Mouse (Mus musculus) liver, adult 10 weeks (tissue): ENCODE results near the gene Sync. TPM values are rescaled to one million over a fixed set of nuclear protein-coding genes. Genes with fewer than 3 reads are reported as not detected.

ENCODE experiments used
- polyA plus RNA-seq: library from polyadenylated mRNA; stranded (reverse); fragments of 350-450 nt; fragmentation: Illumina TruSeq; extraction: RNeasy Lipid Tissue Mini Kit (QIAGEN cat#74804); gene quantifications from one replicate; pipeline ENCODE4 v1.2.3, GENCODE M21; 2014; ENCODE audit warnings: low read depth, low replicate concordance

Gene Sync
- polyA plus RNA-seq, result not detected

DNA sequence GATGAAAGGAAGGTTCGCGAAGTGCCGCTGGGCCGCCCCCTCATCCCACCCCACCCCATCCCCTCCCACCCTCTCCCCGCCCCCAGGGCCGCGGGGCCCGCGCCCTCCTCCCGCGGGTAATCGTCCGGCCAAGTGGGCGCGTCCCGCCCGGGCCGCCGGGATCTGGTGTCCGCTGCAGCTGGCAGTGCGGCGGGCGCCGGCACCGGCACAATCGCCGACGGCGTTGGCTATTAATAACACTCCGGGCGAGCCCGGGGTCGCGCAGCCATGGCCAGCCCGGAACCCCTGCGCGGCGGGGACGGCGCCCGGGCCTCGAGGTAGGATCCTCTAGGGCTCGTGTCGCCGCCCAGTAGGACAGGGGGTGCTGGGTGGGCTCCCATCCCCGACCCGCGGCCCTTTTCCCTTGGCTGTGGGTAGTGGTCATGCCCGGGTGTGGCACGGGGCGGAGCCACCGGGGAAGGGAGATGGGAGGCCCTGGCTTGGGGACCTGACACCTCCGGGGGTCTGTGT lies at the start of gene Sync:
Gene Sync (plus strand): TSS at position 146 of the 510 bp plus-strand sequence.

DNA sequence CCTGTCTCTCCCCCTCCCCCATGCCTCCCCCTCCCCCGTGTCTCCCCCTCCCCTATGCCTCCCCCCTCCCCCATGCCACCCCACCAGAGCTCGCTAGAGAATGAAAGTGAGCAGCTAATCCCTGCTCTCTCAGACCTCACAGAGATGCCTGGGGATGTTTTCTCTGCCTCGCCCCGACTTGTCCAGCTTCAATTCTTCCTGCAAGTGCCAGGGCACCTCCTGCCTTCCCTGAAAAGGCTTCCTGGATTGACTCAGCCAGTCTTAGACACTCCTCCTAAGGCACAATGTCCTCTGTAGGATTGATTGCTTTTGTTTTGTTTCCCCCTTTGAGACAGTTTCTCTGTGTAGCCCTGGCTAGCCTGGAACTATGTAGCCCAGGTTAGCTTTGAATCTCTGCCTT lies 26.2 kb upstream of the Sync start, which contains the start of gene C77080:
Gene C77080 (minus strand): TSS at position 209 of the 400 bp plus-strand sequence.

DNA sequence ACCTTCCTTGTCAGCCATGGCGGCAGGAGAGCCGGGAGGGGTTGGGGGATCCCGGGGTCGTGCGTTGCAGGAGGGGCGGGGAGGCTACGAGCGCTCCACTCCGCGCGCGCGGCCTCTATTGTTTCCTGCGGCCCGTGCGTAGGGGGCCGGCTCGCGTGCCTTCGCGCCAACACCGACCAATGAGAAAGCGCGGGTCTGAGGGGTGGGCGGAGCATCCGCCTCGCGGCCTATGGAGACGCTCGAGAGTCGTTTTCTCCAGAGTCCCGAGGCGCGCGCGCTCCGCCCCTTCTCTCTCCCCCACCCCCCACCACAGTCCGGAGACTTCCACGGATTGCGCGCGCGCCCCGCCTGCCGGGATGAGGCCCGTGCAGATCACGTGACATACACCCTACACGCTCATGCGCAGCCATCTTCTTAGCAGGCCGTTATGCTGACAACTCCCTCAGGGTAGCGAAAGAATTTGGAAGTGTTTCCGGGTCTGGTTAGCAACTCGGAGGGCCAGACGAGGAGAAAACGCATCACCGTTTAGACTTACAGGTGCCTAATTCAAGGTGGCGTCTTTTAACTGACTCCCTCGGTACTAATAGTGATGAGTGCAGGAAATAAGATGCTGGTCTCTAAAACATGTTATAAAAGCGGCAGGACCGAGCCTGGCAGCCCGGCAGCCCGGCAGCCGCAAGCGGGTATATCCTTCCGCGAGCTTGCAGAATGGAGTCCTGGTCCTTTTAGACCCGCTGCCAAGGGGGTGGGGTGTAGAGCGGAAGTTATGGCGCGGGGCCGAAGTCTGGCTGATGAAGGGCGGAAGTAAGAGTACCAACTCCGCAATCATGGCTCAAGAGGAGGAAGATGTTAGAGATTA lies 48.0 kb downstream of the Sync start, which contains the start of the genes Rbbp4 and Zbtb8os:
Gene Rbbp4 (minus strand): TSS at position 155 of the 859 bp plus-strand sequence.
Gene Zbtb8os (plus strand): TSS at position 480 of the 859 bp plus-strand sequence.

Other genes with a start within 250 kb of the Sync start
- gene Rnf19b, start 229.3 kb upstream of the Sync start, polyA plus RNA-seq, result 11.2 TPM
- not detected for gene Tmem54, start 182.1 kb upstream of the Sync start, polyA plus RNA-seq
- not detected for gene Hpca, start 165.6 kb upstream of the Sync start, polyA plus RNA-seq
- gene Fndc5, start 150.6 kb upstream of the Sync start, polyA plus RNA-seq, result not detected
- gene S100pbp, start 97.9 kb upstream of the Sync start, polyA plus RNA-seq, result 22.5 TPM
- 5.2 TPM for gene Yars, start 97.9 kb upstream of the Sync start, polyA plus RNA-seq
- gene C77080, start 26.2 kb upstream of the Sync start, polyA plus RNA-seq, result 3.1 TPM
- gene Rbbp4, start 47.8 kb downstream of the Sync start, polyA plus RNA-seq, result 109 TPM
- gene Zbtb8os, start 48.1 kb downstream of the Sync start, polyA plus RNA-seq, result 129 TPM
- gene Zbtb8a, start 90.5 kb downstream of the Sync start, polyA plus RNA-seq, result 0.58 TPM
- not detected for gene Zbtb8b, start 153.2 kb downstream of the Sync start, polyA plus RNA-seq
- 13.3 TPM for gene Bsdc1, start 174.0 kb downstream of the Sync start, polyA plus RNA-seq
- not detected for gene Tssk3, start 203.4 kb downstream of the Sync start, polyA plus RNA-seq
- not detected for gene Fam229a, start 203.6 kb downstream of the Sync start, polyA plus RNA-seq
- gene Marcksl1, start 226.0 kb downstream of the Sync start, polyA plus RNA-seq, result 10.8 TPM